Mouse (Mus musculus) liver, postnatal 0 days (tissue): ENCODE measurements at regions not wholly inside any gene's neighbourhood (a gene's known extent, or its start where the extent isn't known, plus 50 kb on each side); places are given as distances from the start of the nearest gene placed in this dataset. TPM values are rescaled to one million over a fixed set of nuclear protein-coding genes. Genes with fewer than 3 reads are reported as not detected.

Experiments used
- ATAC-seq: fragments of 200-750 bp; cut with Nextera tagmentation; 2 replicates; pipeline ENCODE4 v1.8.0; 2017; ENCODE audit warnings: mild to moderate bottlenecking, moderate library complexity
- DNase-seq: peaks from one replicate; pipeline ENCODE4 v3.0.0-alpha.2; 2016
- H3K27ac ChIP-seq: fragments of 300-500 bp; sonication (generic); 2 replicates; pipeline ENCODE4 v1.5.1; 2014; ENCODE audit warnings: antibody characterized with exemption, moderate library complexity, mild to moderate bottlenecking, low read depth
- H3K27me3 ChIP-seq: fragments of 300-500 bp; sonication (generic); 2 replicates; pipeline ENCODE4 v1.6.1; 2014; ENCODE audit warnings: low read length, control low read depth, mixed read lengths; ENCODE audit not compliant: insufficient read depth
- H3K36me3 ChIP-seq: fragments of 300-500 bp; sonication (generic); replicated peaks from 2 replicates; pipeline ENCODE4 v1.6.1; 2014; ENCODE audit warnings: mild to moderate bottlenecking, control low read depth, low read length, moderate library complexity, mixed read lengths; ENCODE audit not compliant: insufficient read depth
- H3K4me1 ChIP-seq: fragments of 300-500 bp; sonication (generic); 2 replicates; pipeline ENCODE4 v1.6.1; 2014; ENCODE audit warnings: antibody characterized with exemption, mild to moderate bottlenecking, control low read depth; ENCODE audit not compliant: insufficient read depth
- H3K4me2 ChIP-seq: fragments of 300-500 bp; sonication (generic); 2 replicates; pipeline ENCODE4 v1.6.1; 2014; ENCODE audit warnings: low read depth, mild to moderate bottlenecking, low read length, moderate library complexity, mixed read lengths
- H3K4me3 ChIP-seq: fragments of 300-500 bp; sonication (generic); 2 replicates; pipeline ENCODE4 v1.5.1; 2014; ENCODE audit warnings: low read depth, low read length
- H3K9ac ChIP-seq: fragments of 300-500 bp; sonication (generic); replicated peaks from 2 replicates; pipeline ENCODE4 v1.6.1; 2014; ENCODE audit warnings: mild to moderate bottlenecking, moderate library complexity
- H3K9me3 ChIP-seq: fragments of 300-500 bp; sonication (generic); 2 replicates; pipeline ENCODE4 v1.6.1; 2016; ENCODE audit warnings: mild to moderate bottlenecking, control low read depth, low read length, mixed read lengths
- CTCF ChIP-seq: sonication (generic); IDR thresholded peaks from 2 replicates; pipeline ENCODE4 v1.5.1; 2016; ENCODE audit warnings: antibody characterized with exemption, low read depth
- EP300 ChIP-seq: IDR thresholded peaks from 2 replicates; pipeline ENCODE4 v1.6.1; 2016; ENCODE audit warnings: antibody characterized with exemption, low read depth, mild to moderate bottlenecking
- WGBS: fragments of 180-500 bp; shearing (Covaris S2); extraction: QIAGEN DNeasy Blood & Tissue Kit; methylation state at CpG from one replicate; pipeline ENCODE4 v1.1.7; 2014; ENCODE audit not compliant: insufficient replicate concordance; 5-methylcytosine and 5-hydroxymethylcytosine counted together
- microRNA-seq: library from miRNA; unstranded; fragments of <30 nt; microRNA quantifications from one replicate; pipeline ENCODE4, GENCODE M21; 2016

DNA sequence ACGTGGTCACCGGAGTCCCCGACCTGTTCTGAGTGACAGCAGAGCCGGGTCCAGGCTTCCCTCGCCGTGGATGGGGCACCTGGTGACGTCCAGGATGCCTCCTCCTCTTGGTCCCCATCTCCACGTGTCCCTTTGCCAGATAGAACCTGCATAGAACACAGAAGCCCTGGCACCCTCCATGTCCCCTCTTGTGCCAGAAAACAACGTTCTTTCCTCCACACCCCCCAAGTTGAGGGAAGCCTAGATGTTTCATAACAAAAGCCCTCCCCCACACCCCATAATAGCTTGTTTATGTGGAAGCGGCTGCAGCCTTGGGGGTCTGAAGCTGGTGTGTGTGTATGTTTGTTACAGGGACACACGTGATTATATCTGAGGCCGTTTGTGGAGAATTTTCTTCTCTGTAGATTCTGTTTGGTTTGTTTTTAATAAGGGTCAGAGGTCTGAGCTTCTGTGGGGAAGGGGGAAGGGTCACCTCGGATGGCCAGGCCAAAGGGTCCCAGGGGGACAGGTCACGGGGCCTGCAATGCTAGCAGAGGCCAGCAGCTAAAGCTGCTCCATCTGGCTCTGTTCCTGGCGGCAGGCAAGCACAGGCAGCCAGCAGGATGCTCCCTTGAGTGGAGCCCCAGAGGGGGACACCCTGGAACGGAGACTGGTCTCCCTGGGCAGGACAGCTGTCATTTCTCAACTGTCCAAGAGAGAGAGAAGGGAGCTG lies 64.2 kb downstream of the Cstad start:
- H3K27me3 ChIP-seq: no peaks in the 10 kb centered on the region
- no peaks in the 10 kb centered on the region for H3K36me3 ChIP-seq
- peak overlapping the region; percentile 96 for H3K4me2 ChIP-seq
- peak; percentile 25; the same call in 1 of the 2 replicates for TF ChIP-seq EP300
- TF ChIP-seq CTCF: 0 out of 2 replicates have a peak, but pooled peaks have one; percentile 12
- WGBS: 14% methylated on average over 16 of the region's 16 CpGs
- peak overlapping the region; percentile 66 for H3K4me3 ChIP-seq
- H3K27ac ChIP-seq: peak overlapping the region; percentile 85
- DNase-seq (peak; percentile 47), ATAC-seq (peak; percentile 62)
- peaks cover 32% of the 10 kb centered on the region for H3K4me1 ChIP-seq
- H3K9me3 ChIP-seq: no peaks in the 10 kb centered on the region
- peak overlapping the region; percentile 72 for H3K9ac ChIP-seq

Small RNAs in the stretch of these regions (microRNA-seq; reads per million reads assigned to microRNA genes)
- gene Mir3089: not detected
